Mouse (Mus musculus) lung, adult 2 months (tissue): ENCODE data around the gene Hrc. TPM values are rescaled to one million over a fixed set of nuclear protein-coding genes. Genes with fewer than 3 reads are reported as not detected.

Source experiments
- DNase-seq: peaks from one replicate; pipeline ENCODE4 v3.0.0; 2022
- H3K4me1 ChIP-seq: fragments of 200-500 bp; 2 replicates; pipeline ENCODE4 v1.6.1; 2011; ENCODE audit warnings: low read length; ENCODE audit not compliant: control insufficient read depth, insufficient read depth
- H3K4me3 ChIP-seq: fragments of 200-500 bp; replicated peaks from 2 replicates; pipeline ENCODE3; 2011; ENCODE audit warnings: low read depth, mild to moderate bottlenecking, control low read depth, low read length; ENCODE audit errors: extremely low read depth
- CTCF ChIP-seq: fragments of 200-500 bp; IDR thresholded peaks from 2 replicates; pipeline ENCODE4 v1.5.1; 2011; ENCODE audit warnings: mild to moderate bottlenecking, low read length, control low read depth; ENCODE audit not compliant: insufficient read depth
- POLR2A ChIP-seq: fragments of 200-500 bp; IDR thresholded peaks from 2 replicates; pipeline ENCODE4 v1.6.1; 2011; ENCODE audit warnings: low read depth, mild to moderate bottlenecking, control low read depth, low read length, borderline replicate concordance; ENCODE audit errors: extremely low read depth
- WGBS: fragments of 180-500 bp; shearing (Covaris S2); methylation state at CpG from one replicate; pipeline ENCODE4 v1.1.7; 2018; 5-methylcytosine and 5-hydroxymethylcytosine counted together
- polyA plus RNA-seq: library from polyadenylated mRNA; depleted of rRNA; stranded (reverse); fragments of >200 nt; gene quantifications from 2 replicates; pipeline ENCODE4 v1.2.3, GENCODE M21; 2012; rRNA removed

The Hrc gene
- polyA plus RNA-seq = 2.4 and 10.0 TPM in 2 replicates

GRCm38 (mm10) chr7:45335056-45335455, at the start of gene Hrc:
Gene Hrc, plus strand, starts transcription at chr7:45335290.
- 35% methylated on average over 5 of the region's 5 CpGs for WGBS
- TF ChIP-seq POLR2A (no peak), CTCF (no peak)
- DNase-seq = no peak
- Histone ChIP-seq H3K4me3 (no peak within 1 kb of the TSS), H3K4me1 (peaks cover 6% of the 10 kb centered on the region)

GRCm38 (mm10) chr7:45286486-45286885, 48.6 kb upstream of the Hrc start:
- Histone ChIP-seq H3K4me3 (no peak overlapping the region), H3K4me1 (no peaks in the 10 kb centered on the region)
- 76% methylated on average over 13 of the region's 13 CpGs for WGBS
- TF ChIP-seq POLR2A = no peak
- no peak for TF ChIP-seq CTCF
- DNase-seq = no peak

GRCm38 (mm10) chr7:45296626-45297025, 38.5 kb upstream of the Hrc start:
- DNase-seq = no peak
- WGBS = 90% methylated on average over 1 of the region's 1 CpGs
- Histone ChIP-seq H3K4me1 (no peaks in the 10 kb centered on the region), H3K4me3 (no peak overlapping the region)
- TF ChIP-seq POLR2A (no peak), CTCF (no peak)

- no peaks in the 10 kb centered on the region for H3K4me1 ChIP-seq
- TF ChIP-seq CTCF (no peak), POLR2A (no peak)
- no peak for DNase-seq
- H3K4me3 ChIP-seq = no peak overlapping the region
- WGBS = 53% methylated on average over 3 of the region's 3 CpGs
Observed at GRCm38 (mm10) chr7:45297563-45297962, 37.5 kb upstream of the Hrc start.

- H3K4me3 ChIP-seq = no peak overlapping the region
- no peaks in the 10 kb centered on the region for H3K4me1 ChIP-seq
- TF ChIP-seq POLR2A (no peak), CTCF (peak; percentile 74)
- 8% methylated on average over 5 of the region's 5 CpGs for WGBS
- no peak for DNase-seq
Observed at GRCm38 (mm10) chr7:45299752-45300151, 35.3 kb upstream of the Hrc start.

- no peak overlapping the region for H3K4me3 ChIP-seq
- peak; percentile 59 for DNase-seq
- H3K4me1 ChIP-seq = no peaks in the 10 kb centered on the region
- 16% methylated on average over 6 of the region's 6 CpGs for WGBS
- TF ChIP-seq POLR2A (no peak), CTCF (peak; percentile 81)
Observed at GRCm38 (mm10) chr7:45300270-45300669, 34.8 kb upstream of the Hrc start.

- WGBS = 56% methylated on average over 8 of the region's 8 CpGs
- TF ChIP-seq CTCF = no peak
- TF ChIP-seq POLR2A = no peak
- Histone ChIP-seq H3K4me3 (no peak overlapping the region), H3K4me1 (no peaks in the 10 kb centered on the region)
- DNase-seq = no peak
Observed at GRCm38 (mm10) chr7:45302626-45303025, 32.5 kb upstream of the Hrc start.

GRCm38 (mm10) chr7:45304869-45305268, 30.2 kb upstream of the Hrc start:
- TF ChIP-seq POLR2A (no peak), CTCF (no peak)
- no peaks in the 10 kb centered on the region for H3K4me1 ChIP-seq
- H3K4me3 ChIP-seq = no peak overlapping the region
- 35% methylated on average over 12 of the region's 13 CpGs for WGBS
- no peak for DNase-seq

GRCm38 (mm10) chr7:45305275-45305674, 29.8 kb upstream of the Hrc start:
- H3K4me1 ChIP-seq = no peaks in the 10 kb centered on the region
- peak; percentile 68 for DNase-seq
- TF ChIP-seq CTCF (peak; percentile 77), POLR2A (no peak)
- 23% methylated on average over 17 of the region's 17 CpGs for WGBS
- no peak overlapping the region for H3K4me3 ChIP-seq

GRCm38 (mm10) chr7:45308551-45309240, 26.4 kb upstream of the Hrc start:
- WGBS = 64% methylated on average over 15 of the region's 15 CpGs
- TF ChIP-seq POLR2A = no peak
- no peak for TF ChIP-seq CTCF
- Histone ChIP-seq H3K4me3 (no peak overlapping the region), H3K4me1 (no peaks in the 10 kb centered on the region)
- no peak for DNase-seq
